9 mouse cellular contexts compared by ENCODE assay signal in genomic region chr7:126807405-126807804, GRCm38 (mm10). TPM values are rescaled to one million over a fixed set of nuclear protein-coding genes. Genes with fewer than 3 reads are reported as not detected.
DNase-seq lines count a peak whose midpoint lies in the region; ATAC-seq and TF ChIP-seq lines count a peak whose summit lies in the region.
"Had no signal": no experiment of that assay in that cellular context is flagged by ENCODE, and none has a peak within 500 bp of the region (broad histone marks: within the 10 kb centered on the region; RNA-seq: fewer than 3 reads in every experiment).

No protein-coding gene starts in this region.

- peak; percentile 84 for DNase-seq in gastrocnemius, adult 2 months
- DNase-seq in gastrocnemius, postnatal 10 days: no peak
- DNase-seq in midbrain, embryonic 10.5 days (ENCODE audit: low spot score): no peak
- DNase-seq in midbrain, embryonic 14.5 days: no peak
- DNase-seq in intestine, embryonic 14.5 days (ENCODE audit: low spot score): no peak
- DNase-seq in urinary bladder, postnatal 10 days (ENCODE audit: low spot score): no peak
- DNase-seq in thymus, postnatal 4 days: no peak

- H3K27me3 ChIP-seq in midbrain, embryonic 10.5 days (ENCODE audit: low read depth, poor library complexity, severe bottlenecking): no peaks in the 10 kb centered on the region
- H3K27me3 ChIP-seq in midbrain, embryonic 14.5 days (ENCODE audit: control insufficient read depth, insufficient read depth, low read length): no peaks in the 10 kb centered on the region
- H3K27me3 ChIP-seq in intestine, embryonic 14.5 days (replicated peaks; ENCODE audit: control insufficient read depth, insufficient read depth, low read length): no peaks in the 10 kb centered on the region
- H3K27me3 ChIP-seq in stomach, embryonic 16.5 days (ENCODE audit: control insufficient read depth, insufficient read depth, low read length): no peaks in the 10 kb centered on the region

- WGBS in midbrain, embryonic 10.5 days: 85% methylated on average over 4 of the region's 4 CpGs
- 72% methylated on average over 4 of the region's 4 CpGs for WGBS in midbrain, embryonic 14.5 days
- 73% methylated on average over 4 of the region's 4 CpGs for WGBS in intestine, embryonic 14.5 days
- WGBS in stomach, embryonic 16.5 days: 59% methylated on average over 4 of the region's 4 CpGs

- no peak overlapping the region for H3K9ac ChIP-seq in midbrain, embryonic 14.5 days (replicated peaks; ENCODE audit: low read length)
- no peak overlapping the region; the same call in 1 of the 2 replicates for H3K9ac ChIP-seq in intestine, embryonic 14.5 days (ENCODE audit: low read length)
- H3K9ac ChIP-seq in stomach, embryonic 16.5 days (ENCODE audit: low read length): peak overlapping the region; percentile 34

- no peak overlapping the region for H3K4me2 ChIP-seq in midbrain, embryonic 14.5 days (ENCODE audit: low read length)
- H3K4me2 ChIP-seq in intestine, embryonic 14.5 days (ENCODE audit: low read length): peak overlapping the region; percentile 87
- peak overlapping the region; percentile 69; the same call in 1 of the 2 replicates for H3K4me2 ChIP-seq in stomach, embryonic 16.5 days (ENCODE audit: low read depth, low read length)

- TF ChIP-seq CTCF in gastrocnemius, adult 2 months (IDR thresholded peaks at IDR 0.05): no peak

- intact Hi-C loops in gastrocnemius, adult 2 months (cut with DNase I): no loop called here

- H3K36me3 ChIP-seq in midbrain, embryonic 10.5 days: peaks cover 52% of the 10 kb centered on the region
- H3K36me3 ChIP-seq in midbrain, embryonic 14.5 days (ENCODE audit: control insufficient read depth, insufficient read depth, low read length): no peaks in the 10 kb centered on the region
- H3K36me3 ChIP-seq in intestine, embryonic 14.5 days (ENCODE audit: control insufficient read depth, insufficient read depth, low read length): peaks cover 15% of the 10 kb centered on the region; the same call in 1 of the 2 replicates
- no peaks in the 10 kb centered on the region for H3K36me3 ChIP-seq in stomach, embryonic 16.5 days (ENCODE audit: control insufficient read depth, insufficient read depth, low read length)

- H3K4me3 ChIP-seq in gastrocnemius, adult 2 months: peak overlapping the region; percentile 85
- peak overlapping the region; percentile 71 for H3K4me3 ChIP-seq in midbrain, embryonic 10.5 days
- H3K4me3 ChIP-seq in midbrain, embryonic 14.5 days (replicated peaks; ENCODE audit: low read depth, low read length): no peak overlapping the region
- no peak overlapping the region for H3K4me3 ChIP-seq in intestine, embryonic 14.5 days (ENCODE audit: low read depth, low read length)
- 0 out of 2 replicates have a peak overlapping the region, but pooled peaks have one; percentile 1 for H3K4me3 ChIP-seq in stomach, embryonic 16.5 days (replicated peaks; ENCODE audit: low read length)

- H3K9me3 ChIP-seq in midbrain, embryonic 10.5 days (replicated peaks): no peaks in the 10 kb centered on the region
- no peaks in the 10 kb centered on the region for H3K9me3 ChIP-seq in midbrain, embryonic 14.5 days (ENCODE audit: control insufficient read depth, low read length)
- H3K9me3 ChIP-seq in intestine, embryonic 14.5 days (ENCODE audit: control insufficient read depth, low read length): no peaks in the 10 kb centered on the region
- H3K9me3 ChIP-seq in stomach, embryonic 16.5 days (replicated peaks; ENCODE audit: control insufficient read depth, low read length): no peaks in the 10 kb centered on the region

- H3K4me1 ChIP-seq in midbrain, embryonic 10.5 days: peaks cover 29% of the 10 kb centered on the region
- H3K4me1 ChIP-seq in midbrain, embryonic 14.5 days (ENCODE audit: control insufficient read depth, insufficient read depth, low read length): peaks cover 13% of the 10 kb centered on the region
- peaks cover 15% of the 10 kb centered on the region for H3K4me1 ChIP-seq in intestine, embryonic 14.5 days (replicated peaks; ENCODE audit: control insufficient read depth, insufficient read depth, low read length)
- peaks cover 15% of the 10 kb centered on the region for H3K4me1 ChIP-seq in stomach, embryonic 16.5 days (ENCODE audit: control insufficient read depth, insufficient read depth, low read length)

- H3K27ac ChIP-seq in gastrocnemius, adult 2 months: peak overlapping the region; percentile 99
- peak overlapping the region; percentile 94 for H3K27ac ChIP-seq in midbrain, embryonic 10.5 days (replicated peaks)
- no peak overlapping the region for H3K27ac ChIP-seq in midbrain, embryonic 14.5 days (replicated peaks; ENCODE audit: low read depth, low read length)
- H3K27ac ChIP-seq in intestine, embryonic 14.5 days (ENCODE audit: low read depth): no peak overlapping the region
- H3K27ac ChIP-seq in stomach, embryonic 16.5 days (ENCODE audit: low read length): peak overlapping the region; percentile 41; the same call in 1 of the 2 replicates

- ATAC-seq in midbrain, embryonic 14.5 days (ENCODE audit: low FRiP score, low TSS enrichment): no peak
- no peak for ATAC-seq in intestine, embryonic 14.5 days (replicated peaks; ENCODE audit: low FRiP score, low TSS enrichment, low read depth)
- no peak for ATAC-seq in stomach, embryonic 16.5 days (ENCODE audit: insufficient read depth, low FRiP score)

RNA-seq across cellular contexts. Expression of gene Fam57b, which starts 9.9 kb away (rescaled TPM):
- total RNA-seq in gastrocnemius, adult 2 months (2021): 10 to 100 TPM; 61.1 to 64.6 TPM
- 10 to 100 TPM; 10.3 to 10.5 TPM for total RNA-seq in gastrocnemius, postnatal 10 days (2021)
- 4.1 and 7.7 TPM in 2 replicates for polyA plus RNA-seq in midbrain, embryonic 10.5 days (2016; fragmentation: Nextera tagmentation; extraction: Ambion mirVana)
- polyA plus RNA-seq in midbrain, embryonic 14.5 days (2014; fragmentation: Nextera tagmentation; extraction: Ambion mirVana): 51.6 and 72.4 TPM in 2 replicates
- polyA plus RNA-seq in intestine, embryonic 14.5 days (2014; fragmentation: Nextera tagmentation; extraction: Ambion mirVana): 1.5 and 1.8 TPM in 2 replicates
- polyA plus RNA-seq in stomach, embryonic 16.5 days (2015; fragmentation: Nextera tagmentation; extraction: Ambion mirVana): 1.1 and 1.3 TPM in 2 replicates

RNA-seq across cellular contexts. Expression of gene Ppp4c, which starts 15.1 kb away (rescaled TPM):
- total RNA-seq in gastrocnemius, adult 2 months (2021): 10 to 100 TPM; 22.8 to 25.7 TPM
- 10 to 100 TPM; 44.2 to 48.8 TPM for total RNA-seq in gastrocnemius, postnatal 10 days (2021)
- polyA plus RNA-seq in midbrain, embryonic 10.5 days (2016; fragmentation: Nextera tagmentation; extraction: Ambion mirVana): 376 and 407 TPM in 2 replicates
- polyA plus RNA-seq in midbrain, embryonic 14.5 days (2014; fragmentation: Nextera tagmentation; extraction: Ambion mirVana): 210 and 212 TPM in 2 replicates
- polyA plus RNA-seq in intestine, embryonic 14.5 days (2014; fragmentation: Nextera tagmentation; extraction: Ambion mirVana): 277 and 280 TPM in 2 replicates
- polyA plus RNA-seq in stomach, embryonic 16.5 days (2015; fragmentation: Nextera tagmentation; extraction: Ambion mirVana): 180 and 192 TPM in 2 replicates

RNA-seq across cellular contexts. Expression of gene 4930451I11Rik, which starts 24.0 kb away (rescaled TPM):
- not detected for total RNA-seq in gastrocnemius, adult 2 months (2021)
- total RNA-seq in gastrocnemius, postnatal 10 days (2021): not detected
- not detected in 2 replicates for polyA plus RNA-seq in midbrain, embryonic 10.5 days (2016; fragmentation: Nextera tagmentation; extraction: Ambion mirVana)
- not detected in 2 replicates for polyA plus RNA-seq in midbrain, embryonic 14.5 days (2014; fragmentation: Nextera tagmentation; extraction: Ambion mirVana)
- not detected in 2 replicates for polyA plus RNA-seq in intestine, embryonic 14.5 days (2014; fragmentation: Nextera tagmentation; extraction: Ambion mirVana)
- polyA plus RNA-seq in stomach, embryonic 16.5 days (2015; fragmentation: Nextera tagmentation; extraction: Ambion mirVana): not detected in 2 replicates
- polyA plus RNA-seq: gonadal fat pad, adult 2 months had no signal

RNA-seq across cellular contexts. Expression of gene Tbx6, which starts 26.1 kb away (rescaled TPM):
- total RNA-seq in gastrocnemius, adult 2 months (2021): under 1 TPM; 0.42 to 0.48 TPM
- under 1 TPM; 0.38 to 0.75 TPM for total RNA-seq in gastrocnemius, postnatal 10 days (2021)
- 0.42 and 0.64 TPM in 2 replicates for polyA plus RNA-seq in midbrain, embryonic 10.5 days (2016; fragmentation: Nextera tagmentation; extraction: Ambion mirVana)
- 0.22 and 0.24 TPM in 2 replicates for polyA plus RNA-seq in midbrain, embryonic 14.5 days (2014; fragmentation: Nextera tagmentation; extraction: Ambion mirVana)
- 0.36 and 0.47 TPM in 2 replicates for polyA plus RNA-seq in intestine, embryonic 14.5 days (2014; fragmentation: Nextera tagmentation; extraction: Ambion mirVana)
- 0.27 and 0.47 TPM in 2 replicates for polyA plus RNA-seq in stomach, embryonic 16.5 days (2015; fragmentation: Nextera tagmentation; extraction: Ambion mirVana)

RNA-seq across cellular contexts. Expression of gene Ypel3, which starts 30.6 kb away (rescaled TPM):
- 10 to 100 TPM; 74.6 to 93.1 TPM for total RNA-seq in gastrocnemius, adult 2 months (2021)
- 10 to 100 TPM; 56.3 to 62.9 TPM for total RNA-seq in gastrocnemius, postnatal 10 days (2021)
- polyA plus RNA-seq in midbrain, embryonic 10.5 days (2016; fragmentation: Nextera tagmentation; extraction: Ambion mirVana): 41.0 and 60.5 TPM in 2 replicates
- polyA plus RNA-seq in midbrain, embryonic 14.5 days (2014; fragmentation: Nextera tagmentation; extraction: Ambion mirVana): 218 and 255 TPM in 2 replicates
- polyA plus RNA-seq in intestine, embryonic 14.5 days (2014; fragmentation: Nextera tagmentation; extraction: Ambion mirVana): 105 and 106 TPM in 2 replicates
- 60.6 and 65.9 TPM in 2 replicates for polyA plus RNA-seq in stomach, embryonic 16.5 days (2015; fragmentation: Nextera tagmentation; extraction: Ambion mirVana)

Comparison
In these comparisons a context has a peak if more than half of its experiments do, and no peak if none do; other contexts are left out.
1. H3K27ac ChIP-seq: peak in gastrocnemius, adult 2 months (single experiment), midbrain, embryonic 10.5 days (single experiment) and stomach, embryonic 16.5 days (single experiment); none in midbrain, embryonic 14.5 days (single experiment) and intestine, embryonic 14.5 days (single experiment).
2. H3K4me3 ChIP-seq: peak in gastrocnemius, adult 2 months (single experiment), midbrain, embryonic 10.5 days (single experiment) and stomach, embryonic 16.5 days (single experiment); none in midbrain, embryonic 14.5 days (single experiment) and intestine, embryonic 14.5 days (single experiment).